Mouse (Mus musculus) liver, embryonic 16.5 days (tissue): ENCODE results near the gene Selenoo. TPM values are rescaled to one million over a fixed set of nuclear protein-coding genes. Genes with fewer than 3 reads are reported as not detected.

Experiments
- ATAC-seq: fragments of 200-750 bp; cut with Nextera tagmentation; 2 replicates; pipeline ENCODE4 v1.8.0; 2017; ENCODE audit warnings: low read depth, mild to moderate bottlenecking, moderate number of reproducible peaks, moderate library complexity
- H3K27ac ChIP-seq: fragments of 300-500 bp; sonication (generic); 2 replicates; pipeline ENCODE4 v1.5.1; 2014; ENCODE audit warnings: mild to moderate bottlenecking, low read length
- H3K27me3 ChIP-seq: fragments of 300-500 bp; sonication (generic); 2 replicates; pipeline ENCODE4 v1.6.1; 2014; ENCODE audit warnings: low read depth, low read length, mixed read lengths; ENCODE audit not compliant: control insufficient read depth, insufficient read depth
- H3K36me3 ChIP-seq: fragments of 300-500 bp; sonication (generic); 2 replicates; pipeline ENCODE4 v1.6.1; 2014; ENCODE audit warnings: mild to moderate bottlenecking; ENCODE audit not compliant: control insufficient read depth, insufficient read depth
- H3K4me1 ChIP-seq: fragments of 300-500 bp; sonication (generic); 2 replicates; pipeline ENCODE4 v1.6.1; 2014; ENCODE audit warnings: low read depth, low read length, mixed read lengths; ENCODE audit not compliant: control insufficient read depth
- H3K4me2 ChIP-seq: fragments of 300-500 bp; sonication (generic); 2 replicates; pipeline ENCODE4 v1.6.1; 2014; ENCODE audit warnings: low read depth, low read length, mixed read lengths
- H3K4me3 ChIP-seq: fragments of 300-500 bp; sonication (generic); 2 replicates; pipeline ENCODE4 v1.5.1; 2014; ENCODE audit warnings: low read depth, mild to moderate bottlenecking, low read length
- H3K9ac ChIP-seq: fragments of 300-500 bp; sonication (generic); 2 replicates; pipeline ENCODE4 v1.6.1; 2014; ENCODE audit warnings: low read depth, low read length
- H3K9me3 ChIP-seq: fragments of 300-500 bp; sonication (generic); replicated peaks from 2 replicates; pipeline ENCODE4 v1.6.1; 2016; ENCODE audit warnings: low read length; ENCODE audit not compliant: control insufficient read depth
- WGBS: fragments of 180-500 bp; shearing (Covaris S2); extraction: QIAGEN DNeasy Blood & Tissue Kit; methylation state at CpG from one replicate; pipeline ENCODE4 v1.1.7; 2014; ENCODE audit not compliant: insufficient replicate concordance; 5-methylcytosine and 5-hydroxymethylcytosine counted together
- polyA plus RNA-seq: library from polyadenylated mRNA; unstranded; fragments of >200 nt; fragmentation: Nextera tagmentation; extraction: Ambion mirVana; gene quantifications from 2 replicates; pipeline ENCODE4 v1.2.1, GENCODE M21; 2015

Gene Selenoo
- polyA plus RNA-seq, 1 experiment from 2014 or later: 9.1 TPM

DNA sequence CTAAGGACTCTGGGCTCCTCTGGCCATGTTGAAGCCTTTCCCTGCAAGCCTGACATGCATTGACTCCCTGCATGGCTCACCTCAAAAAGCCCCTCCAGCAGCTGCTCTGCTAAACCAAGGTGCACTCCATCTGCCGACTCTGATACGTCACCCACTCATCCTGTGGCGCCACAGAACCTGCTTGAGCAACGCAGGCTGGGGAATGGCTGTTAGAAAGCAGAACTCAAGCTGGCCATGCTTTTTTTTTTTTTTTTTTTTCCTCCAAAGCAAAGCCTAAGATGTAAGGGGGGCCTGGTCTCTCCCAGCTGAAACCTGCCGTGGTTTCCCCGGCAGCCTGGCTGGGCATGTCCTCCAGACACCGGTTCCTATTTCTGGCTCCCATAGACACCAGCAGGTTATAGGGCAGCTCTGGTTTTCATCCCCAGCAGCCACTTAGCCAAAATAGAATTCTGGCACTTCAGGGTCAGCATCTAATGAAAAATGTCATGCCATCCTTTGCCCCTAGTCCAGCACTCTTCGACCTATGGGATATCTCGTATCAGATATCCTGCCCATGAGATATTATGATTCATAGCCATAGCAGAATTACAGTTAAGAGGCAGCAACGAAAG, 14.8 kb upstream of the Selenoo start:
- ATAC-seq: no peak

DNA sequence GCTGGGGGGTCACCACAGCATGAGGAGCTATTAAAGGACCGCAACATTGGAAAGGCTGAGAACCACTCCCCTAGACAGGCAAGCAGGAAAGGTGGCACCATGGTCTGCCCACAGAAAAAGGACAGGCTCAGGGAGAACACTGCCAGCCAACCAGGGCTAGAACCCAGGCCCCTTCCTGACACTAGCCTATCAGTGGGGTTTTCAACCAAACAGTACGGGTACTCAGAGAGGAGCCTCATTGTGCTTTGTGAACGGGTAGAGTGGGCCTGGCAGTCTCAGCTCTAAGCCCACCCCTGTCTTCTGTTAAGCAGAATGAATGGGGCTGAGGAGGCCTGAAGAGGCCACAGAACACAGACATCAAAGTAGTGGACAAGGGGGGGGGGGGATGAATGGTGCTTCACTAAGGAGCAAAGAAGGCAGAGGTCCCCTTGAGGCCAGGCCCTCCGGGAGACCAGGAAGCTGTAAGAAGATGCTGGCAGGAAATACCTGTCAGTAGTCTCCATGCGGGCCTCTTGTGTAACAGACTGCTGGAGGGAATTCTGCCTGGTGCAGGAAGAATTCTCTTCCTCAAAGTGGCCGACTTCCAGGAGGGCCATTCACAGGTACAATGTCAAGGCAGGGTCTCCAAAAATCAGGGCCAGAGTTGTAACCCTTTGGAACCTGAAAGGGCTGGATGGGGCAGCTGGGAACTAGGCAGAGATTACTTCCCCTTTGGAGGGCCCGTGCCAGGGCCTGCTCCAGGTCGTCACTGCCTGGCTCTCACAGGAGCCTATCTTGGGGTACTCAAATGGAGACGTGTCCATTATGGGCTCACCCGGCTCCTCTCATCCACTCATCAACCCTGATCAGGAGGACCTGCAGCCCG, 14.0 kb upstream of the Selenoo start, which contains the start of gene Trabd:
TSS of gene Trabd (plus strand) at position 512 of the 865 bp plus-strand sequence.
- 32% methylated on average over 11 of the region's 11 CpGs for WGBS
- Histone ChIP-seq H3K4me2 (peak within 1 kb of the TSS; percentile 95), H3K4me1 (peaks cover 24% of the 10 kb centered on the region), H3K9me3 (no peaks in the 10 kb centered on the region), H3K27me3 (peaks cover under 1% of the 10 kb centered on the region; the same call in 1 of the 2 replicates), H3K27ac (peak within 1 kb of the TSS; percentile 78), H3K36me3 (no peaks in the 10 kb centered on the region), H3K4me3 (peak within 1 kb of the TSS; percentile 81), H3K9ac (peak within 1 kb of the TSS; percentile 79)
- no peak for ATAC-seq

More for the DNA sequence above, 14.8 kb upstream of the Selenoo start:
- Histone ChIP-seq H3K9me3 (no peaks in the 10 kb centered on the region), H3K36me3 (no peaks in the 10 kb centered on the region), H3K4me2 (no peak overlapping the region), H3K27ac (no peak overlapping the region), H3K9ac (no peak overlapping the region), H3K27me3 (peaks cover 8% of the 10 kb centered on the region), H3K4me1 (peaks cover 24% of the 10 kb centered on the region), H3K4me3 (no peak overlapping the region)
- WGBS: 44% methylated on average over 10 of the region's 10 CpGs

DNA sequence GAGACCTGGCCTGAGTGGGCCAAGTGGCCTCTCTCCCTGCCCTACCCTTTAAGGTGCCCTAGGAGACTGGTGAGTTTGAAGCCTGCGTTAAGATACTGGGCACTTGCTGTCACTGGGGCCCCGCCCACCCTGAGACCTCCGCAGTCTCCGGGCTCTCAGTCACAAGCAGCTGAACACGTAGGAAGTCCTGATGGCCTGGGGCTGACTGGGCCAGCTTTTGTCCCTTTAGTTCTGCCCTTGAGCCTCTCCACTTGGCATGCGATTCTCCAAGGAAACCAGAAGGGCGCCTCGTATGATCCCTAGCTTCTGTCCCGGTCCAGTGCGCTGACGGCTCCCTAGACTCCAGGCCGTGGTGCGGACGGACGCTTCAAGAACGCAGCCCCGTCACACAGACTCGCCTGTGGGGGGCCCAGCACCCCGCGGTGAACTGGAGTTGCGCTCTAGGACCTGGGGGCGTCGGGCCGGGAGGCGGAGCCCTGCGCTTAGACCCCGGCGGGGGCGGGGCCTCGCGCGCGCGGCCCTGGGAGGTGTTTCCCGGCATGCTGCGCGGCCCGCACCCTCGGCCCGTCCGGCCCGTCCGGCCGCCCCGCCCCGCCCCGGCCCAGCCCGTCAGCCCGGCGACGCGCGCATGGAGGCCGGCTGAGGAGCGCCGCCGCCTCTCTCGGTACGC, 13.3 kb upstream of the Selenoo start:
- Histone ChIP-seq H3K27me3 (no peaks in the 10 kb centered on the region; the same call in 1 of the 2 replicates), H3K36me3 (no peaks in the 10 kb centered on the region), H3K9ac (peak overlapping the region; percentile 79), H3K4me3 (peak overlapping the region; percentile 81), H3K4me2 (peak overlapping the region; percentile 95), H3K4me1 (peaks cover 24% of the 10 kb centered on the region), H3K27ac (peak overlapping the region; percentile 78), H3K9me3 (no peaks in the 10 kb centered on the region)
- WGBS: under 1% methylated on average over 53 of the region's 59 CpGs
- peak; percentile 91 for ATAC-seq

DNA sequence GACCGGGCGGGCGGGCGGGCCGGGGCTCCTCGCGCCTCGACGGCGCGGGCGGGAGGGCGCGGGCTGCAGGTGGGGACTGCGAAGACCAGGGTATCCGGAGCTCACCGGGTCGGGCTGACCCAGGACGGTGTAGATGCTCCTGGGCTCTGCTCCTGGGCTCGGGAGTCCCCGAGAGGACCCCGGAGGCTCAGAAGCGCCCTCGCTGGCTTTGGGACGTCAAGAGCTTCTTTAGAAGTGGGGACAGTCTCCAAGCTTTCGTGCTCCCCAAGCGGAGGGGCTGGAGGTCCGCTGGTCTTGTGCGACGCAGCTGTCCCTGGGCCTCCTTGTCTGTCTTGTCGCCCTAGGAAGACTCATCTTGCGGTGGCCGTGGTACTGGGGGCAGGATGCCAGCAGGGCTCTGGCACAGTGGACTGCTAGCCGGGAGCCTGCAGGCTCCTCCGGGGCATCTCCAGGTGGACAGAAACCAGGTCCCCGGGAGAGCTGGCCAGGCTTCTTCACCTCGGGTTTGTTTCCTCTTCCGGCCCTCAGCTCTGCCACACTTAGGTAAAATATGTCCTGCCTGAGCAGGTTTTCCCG, 12.6 kb upstream of the Selenoo start:
- H3K4me3 ChIP-seq: peak overlapping the region; percentile 81
- no peaks in the 10 kb centered on the region for H3K36me3 ChIP-seq
- peaks cover 24% of the 10 kb centered on the region for H3K4me1 ChIP-seq
- peak overlapping the region; percentile 79 for H3K9ac ChIP-seq
- WGBS: under 1% methylated on average over 33 of the region's 39 CpGs
- H3K9me3 ChIP-seq: no peaks in the 10 kb centered on the region
- ATAC-seq: peak; percentile 14
- peak overlapping the region; percentile 95 for H3K4me2 ChIP-seq
- H3K27ac ChIP-seq: peak overlapping the region; percentile 10
- no peaks in the 10 kb centered on the region; the same call in 1 of the 2 replicates for H3K27me3 ChIP-seq

DNA sequence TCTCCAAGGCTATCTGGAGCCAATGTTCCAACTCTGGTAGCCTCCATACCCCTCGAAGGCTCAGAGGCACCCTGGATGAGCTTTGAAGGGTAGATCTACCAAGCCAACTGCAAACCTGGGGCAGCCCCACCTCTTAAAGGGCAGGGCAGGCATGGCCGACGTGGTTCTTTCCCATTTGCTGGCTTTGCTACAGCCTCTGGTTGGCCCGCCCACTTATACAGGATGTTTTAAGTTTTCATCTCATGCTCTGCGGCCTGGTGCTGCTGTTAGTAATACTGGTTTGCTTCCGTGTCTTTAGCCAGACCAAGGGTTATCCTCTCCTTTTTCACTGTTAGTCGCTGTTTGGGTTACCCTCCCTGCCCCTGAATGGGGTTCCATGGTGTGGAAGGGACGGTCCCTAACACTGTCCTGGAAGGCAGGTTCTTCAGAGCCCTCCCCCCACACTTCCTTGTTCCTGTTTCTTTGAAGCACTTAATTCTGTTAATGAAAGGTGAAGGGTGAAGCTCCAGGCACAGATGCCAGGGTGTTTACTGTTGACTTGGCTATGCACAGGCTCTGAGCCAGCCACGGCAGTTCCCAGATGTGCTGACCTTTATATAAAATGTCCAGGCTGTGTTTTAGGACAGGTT, 10.6 kb upstream of the Selenoo start:
- peak overlapping the region; percentile 45 for H3K4me3 ChIP-seq
- peak overlapping the region; percentile 40 for H3K9ac ChIP-seq
- peaks cover 4% of the 10 kb centered on the region; the same call in 1 of the 2 replicates for H3K36me3 ChIP-seq
- H3K4me2 ChIP-seq: peak overlapping the region; percentile 95
- 20% methylated on average over 9 of the region's 9 CpGs for WGBS
- peaks cover 24% of the 10 kb centered on the region for H3K4me1 ChIP-seq
- ATAC-seq: peak; percentile 39; the same call in 1 of the 2 replicates
- no peaks in the 10 kb centered on the region for H3K9me3 ChIP-seq
- no peaks in the 10 kb centered on the region for H3K27me3 ChIP-seq
- H3K27ac ChIP-seq: no peak overlapping the region

DNA sequence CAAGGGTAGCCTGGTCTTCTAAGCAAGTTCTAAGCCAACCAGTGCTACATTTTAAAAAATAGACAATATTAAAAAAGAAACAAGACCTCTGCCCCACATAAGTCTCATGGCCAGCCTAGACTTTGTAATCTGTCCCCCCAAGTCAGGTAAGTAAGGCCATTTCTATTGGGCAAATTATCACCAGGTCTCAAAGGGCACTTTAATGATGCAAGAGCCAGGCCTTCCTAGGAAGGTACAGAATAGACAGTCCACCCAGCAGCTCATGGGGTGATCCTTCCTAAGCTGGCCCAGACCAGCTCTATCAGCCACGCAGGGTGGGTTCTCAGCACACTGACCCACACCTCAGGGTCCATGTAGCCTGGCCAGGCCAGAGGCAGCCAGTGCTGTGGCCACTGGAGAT, 5.0 kb upstream of the Selenoo start:
- 71% methylated on average over 1 of the region's 1 CpGs for WGBS

DNA sequence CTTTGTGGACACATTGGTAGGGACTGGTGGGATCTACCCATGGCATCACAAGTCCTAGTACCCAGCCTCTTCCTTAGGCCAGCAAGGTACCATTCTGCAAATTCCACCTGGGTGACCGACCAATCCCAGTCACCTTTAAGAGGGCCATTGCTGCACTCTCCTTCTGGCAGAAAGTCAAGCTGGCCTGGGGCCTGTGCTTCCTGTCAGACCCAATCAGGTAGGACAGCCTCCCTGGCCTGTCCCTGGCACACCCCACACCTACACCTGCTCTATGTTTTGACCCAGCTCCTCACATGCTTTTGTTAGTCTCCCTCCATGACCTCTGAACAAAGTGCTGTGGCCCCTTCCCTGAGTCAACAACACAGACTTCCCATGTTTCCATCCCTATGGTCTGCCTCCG, 4.1 kb upstream of the Selenoo start:
- peaks cover 4% of the 10 kb centered on the region; the same call in 1 of the 2 replicates for H3K36me3 ChIP-seq
- no peak overlapping the region for H3K4me2 ChIP-seq
- H3K9me3 ChIP-seq: no peaks in the 10 kb centered on the region
- peaks cover 9% of the 10 kb centered on the region for H3K4me1 ChIP-seq
- ATAC-seq: no peak
- no peak overlapping the region for H3K9ac ChIP-seq
- no peaks in the 10 kb centered on the region for H3K27me3 ChIP-seq
- H3K4me3 ChIP-seq: no peak overlapping the region
- H3K27ac ChIP-seq: no peak overlapping the region
- 75% methylated on average over 2 of the region's 2 CpGs for WGBS

More for the DNA sequence above, 5.0 kb upstream of the Selenoo start:
- H3K4me1 ChIP-seq: peaks cover 6% of the 10 kb centered on the region
- H3K27ac ChIP-seq: no peak overlapping the region
- peaks cover 4% of the 10 kb centered on the region; the same call in 1 of the 2 replicates for H3K36me3 ChIP-seq
- no peaks in the 10 kb centered on the region for H3K27me3 ChIP-seq
- no peaks in the 10 kb centered on the region for H3K9me3 ChIP-seq
- no peak overlapping the region for H3K4me3 ChIP-seq
- no peak overlapping the region for H3K4me2 ChIP-seq
- no peak overlapping the region for H3K9ac ChIP-seq
- peak; percentile 26; the same call in 1 of the 2 replicates for ATAC-seq
